Mouse (Mus musculus): ENCODE data around the gene Cox14.
"Not testable (repeated sequence)": the region's sequence is repeated elsewhere in the genome, so short reads cannot be mapped to it uniquely, and the experiment has no call there.

Gene Cox14

GRCm38 (mm10) chr15:99727039-99727438 is 1.6 kb downstream of the Cox14 start:
- not testable (repeated sequence) for DNase-seq (ENCODE audit: low spot score in 2 of 2)

- no peak for DNase-seq (ENCODE audit: low spot score in 2 of 2)
Measured at GRCm38 (mm10) chr15:99727525-99727924, 2.1 kb downstream of the Cox14 start.

- no peak for DNase-seq (ENCODE audit: low spot score in 2 of 2)
Measured at GRCm38 (mm10) chr15:99728211-99728610, 2.8 kb downstream of the Cox14 start.

- no peak for DNase-seq (ENCODE audit: low spot score in 2 of 2)
Measured at GRCm38 (mm10) chr15:99729056-99729783, 3.8 kb downstream of the Cox14 start.

GRCm38 (mm10) chr15:99731167-99731566 is 5.7 kb downstream of the Cox14 start:
- no peak for DNase-seq (ENCODE audit: low spot score in 2 of 2)

- DNase-seq (ENCODE audit: low spot score in 2 of 2) = no peak
Measured at GRCm38 (mm10) chr15:99731678-99732077, 6.3 kb downstream of the Cox14 start.

GRCm38 (mm10) chr15:99733186-99733585 is 7.8 kb downstream of the Cox14 start:
- DNase-seq (ENCODE audit: low spot score in 2 of 2) = no peak

- DNase-seq (ENCODE audit: low spot score in 2 of 2) = peak; percentile 100
Measured at GRCm38 (mm10) chr15:99735631-99736030, 10.2 kb downstream of the Cox14 start.

- DNase-seq (ENCODE audit: low spot score in 2 of 2) = no peak
Measured at GRCm38 (mm10) chr15:99736675-99737074, 11.3 kb downstream of the Cox14 start.

GRCm38 (mm10) chr15:99740229-99740628 is 14.8 kb downstream of the Cox14 start:
- DNase-seq (ENCODE audit: low spot score in 2 of 2) = no peak

GRCm38 (mm10) chr15:99754204-99754603 is 28.8 kb downstream of the Cox14 start:
- DNase-seq (ENCODE audit: low spot score in 2 of 2) = no peak

- no peak for DNase-seq (ENCODE audit: low spot score in 2 of 2)
Measured at GRCm38 (mm10) chr15:99767467-99767866, 42.0 kb downstream of the Cox14 start.

GRCm38 (mm10) chr15:99768761-99769160 is 43.3 kb downstream of the Cox14 start:
- DNase-seq (ENCODE audit: low spot score in 2 of 2) = no peak

- DNase-seq (ENCODE audit: low spot score in 2 of 2) = no peak
Measured at GRCm38 (mm10) chr15:99771004-99771500, 45.6 kb downstream of the Cox14 start.

- DNase-seq (ENCODE audit: low spot score in 2 of 2) = peak in 1 of 2 experiments; percentile 21
Measured at GRCm38 (mm10) chr15:99771601-99772276, 46.3 kb downstream of the Cox14 start.

GRCm38 (mm10) chr15:99772277-99772880 is 47.0 kb downstream of the Cox14 start:
- DNase-seq (ENCODE audit: low spot score in 2 of 2) = peak; percentile 75 to 85

GRCm38 (mm10) chr15:99772881-99772924 is 47.3 kb downstream of the Cox14 start, which contains the start of gene Cers5:
Gene Cers5, minus strand, starts transcription at chr15:99772885.
- not testable (repeated sequence) for DNase-seq (ENCODE audit: low spot score in 2 of 2)

- DNase-seq (ENCODE audit: low spot score in 2 of 2) = no peak
Measured at GRCm38 (mm10) chr15:99772925-99773324, 47.5 kb downstream of the Cox14 start.

Data from natural killer cell, adult 2 months (primary cell).